10 mouse cellular contexts compared by ENCODE assay signal in the genomic region with DNA sequence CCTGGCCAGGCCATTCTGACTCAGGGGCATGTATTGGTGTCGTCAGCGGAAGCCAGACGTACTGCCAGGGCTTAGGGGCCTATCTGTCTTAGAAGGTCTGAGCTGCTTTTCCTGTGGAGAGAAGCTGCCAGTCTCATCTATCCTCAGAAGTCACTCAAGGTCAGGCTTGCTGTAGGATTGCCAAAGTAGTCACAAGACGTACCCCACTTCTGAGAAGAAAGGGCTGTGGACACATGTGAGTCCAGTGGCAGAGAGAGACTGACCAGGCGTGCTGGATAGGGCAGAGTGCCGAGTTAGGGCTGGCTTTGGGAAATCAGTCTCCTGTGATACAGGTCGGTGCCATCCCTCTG. TPM values are rescaled to one million over a fixed set of nuclear protein-coding genes. Genes with fewer than 3 reads are reported as not detected.
DNase-seq lines count a peak whose midpoint lies in the region; ATAC-seq and TF ChIP-seq lines count a peak whose summit lies in the region.
"Had no signal": no experiment of that assay in that cellular context is flagged by ENCODE, and none has a peak within 500 bp of the region (broad histone marks: within the 10 kb centered on the region; RNA-seq: fewer than 3 reads in every experiment).

No protein-coding gene starts in this region.

- DNase-seq in kidney, adult 9 months: peak; percentile 52
- peak; percentile 52 for DNase-seq in adrenal gland, postnatal 10 days
- DNase-seq in liver, embryonic 11.5 days (ENCODE audit: low spot score): no peak
- no peak for DNase-seq in right cerebral cortex, postnatal 36 days (ENCODE audit: low spot score in 2 of 2)
- no peak for DNase-seq in frontal cortex, postnatal 10 days (ENCODE audit: low spot score in 2 of 2)

- 91% methylated on average over 7 of the region's 7 CpGs for WGBS in kidney, embryonic 14.5 days
- 83% methylated on average over 7 of the region's 7 CpGs for WGBS in liver, embryonic 11.5 days

- no peaks in the 10 kb centered on the region for H3K27me3 ChIP-seq in kidney, embryonic 14.5 days (ENCODE audit: control insufficient read depth, insufficient read depth, low read length)
- no peaks in the 10 kb centered on the region for H3K27me3 ChIP-seq in ES-Bruce4 (ENCODE audit: control insufficient read depth, insufficient read depth, low read length, poor library complexity, severe bottlenecking)
- no peaks in the 10 kb centered on the region for H3K27me3 ChIP-seq in liver, embryonic 11.5 days (replicated peaks; ENCODE audit: control insufficient read depth, insufficient read depth, low read length)
- H3K27me3 ChIP-seq: neural tube, embryonic 13.5 days; Patski had no signal

- no peak overlapping the region for H3K4me3 ChIP-seq in kidney, embryonic 14.5 days (ENCODE audit: low read length)
- no peak overlapping the region for H3K4me3 ChIP-seq in ES-Bruce4 (ENCODE audit: low read depth, low read length)
- no peak overlapping the region for H3K4me3 ChIP-seq in liver, embryonic 11.5 days (ENCODE audit: low read depth, low read length)
- H3K4me3 ChIP-seq: neural tube, embryonic 13.5 days had no signal

- peaks cover 17% of the 10 kb centered on the region for H3K4me1 ChIP-seq in kidney, embryonic 14.5 days (ENCODE audit: control insufficient read depth, insufficient read depth, low read length)
- H3K4me1 ChIP-seq in ES-Bruce4 (ENCODE audit: control insufficient read depth, insufficient read depth, low read length): peaks cover 20% of the 10 kb centered on the region
- peaks cover 34% of the 10 kb centered on the region for H3K4me1 ChIP-seq in liver, embryonic 11.5 days (replicated peaks; ENCODE audit: control insufficient read depth, insufficient read depth, low read length)

- H3K4me2 ChIP-seq in kidney, embryonic 14.5 days (replicated peaks; ENCODE audit: low read depth, low read length): no peak overlapping the region
- H3K4me2 ChIP-seq in liver, embryonic 11.5 days: no peak overlapping the region
- H3K4me2 ChIP-seq: lung, embryonic 14.5 days; neural tube, embryonic 13.5 days had no signal

- no peak overlapping the region for H3K27ac ChIP-seq in kidney, embryonic 14.5 days (ENCODE audit: low read depth, low read length)
- peak overlapping the region; percentile 91 for H3K27ac ChIP-seq in ES-Bruce4 (ENCODE audit: insufficient read depth, low read length)
- H3K27ac ChIP-seq in liver, embryonic 11.5 days (ENCODE audit: low read depth, low read length): 0 out of 2 replicates have a peak overlapping the region, but pooled peaks have one; percentile 15

- no peak for TF ChIP-seq POLR2A in ES-Bruce4 (IDR thresholded peaks at IDR 0.05; ENCODE audit: insufficient read depth, low read length)

- TF ChIP-seq CTCF in ES-Bruce4 (IDR thresholded peaks at IDR 0.05; ENCODE audit: low read depth, low read length): no peak

- TF ChIP-seq EP300 in ES-Bruce4 (IDR thresholded peaks at IDR 0.05; ENCODE audit: insufficient read depth, low read depth, low read length): no peak

- no peak overlapping the region for H3K9ac ChIP-seq in kidney, embryonic 14.5 days (ENCODE audit: low read depth, low read length)
- peak overlapping the region; percentile 16 for H3K9ac ChIP-seq in ES-Bruce4 (ENCODE audit: low read depth, poor library complexity, severe bottlenecking)
- H3K9ac ChIP-seq in liver, embryonic 11.5 days (ENCODE audit: low read depth, low read length): no peak overlapping the region
- H3K9ac ChIP-seq: lung, embryonic 14.5 days; neural tube, embryonic 13.5 days had no signal

- peaks cover 6% of the 10 kb centered on the region for H3K36me3 ChIP-seq in kidney, embryonic 14.5 days (ENCODE audit: control insufficient read depth, insufficient read depth, low read length)
- H3K36me3 ChIP-seq in ES-Bruce4 (ENCODE audit: control insufficient read depth, insufficient read depth, low read length, poor library complexity, severe bottlenecking): no peaks in the 10 kb centered on the region; the same call in 1 of the 2 replicates
- peaks cover 5% of the 10 kb centered on the region; the same call in 1 of the 2 replicates for H3K36me3 ChIP-seq in liver, embryonic 11.5 days (ENCODE audit: control insufficient read depth, insufficient read depth, low read length)
- H3K36me3 ChIP-seq: neural tube, embryonic 13.5 days had no signal

- no peaks in the 10 kb centered on the region for H3K9me3 ChIP-seq in kidney, embryonic 14.5 days (ENCODE audit: control insufficient read depth, low read length)
- no peaks in the 10 kb centered on the region for H3K9me3 ChIP-seq in ES-Bruce4 (replicated peaks; ENCODE audit: control insufficient read depth, insufficient read depth, low read length, poor library complexity, severe bottlenecking)
- no peaks in the 10 kb centered on the region for H3K9me3 ChIP-seq in liver, embryonic 11.5 days (ENCODE audit: control insufficient read depth, low read length)
- H3K9me3 ChIP-seq: neural tube, embryonic 13.5 days had no signal

- no peak for ATAC-seq in kidney, embryonic 14.5 days (ENCODE audit: low FRiP score, low TSS enrichment)
- ATAC-seq in liver, embryonic 11.5 days (replicated peaks; ENCODE audit: low FRiP score): no peak

RNA-seq across cellular contexts. Expression of gene Capzb, which starts 40.4 kb away (rescaled TPM):
- 256 and 319 TPM in 2 replicates for polyA plus RNA-seq in kidney, embryonic 14.5 days (2014; fragmentation: Nextera tagmentation; extraction: Ambion mirVana)
- polyA plus RNA-seq in ES-Bruce4 (2011; ENCODE audit: insufficient read depth, insufficient read length, low read depth, missing spikeins): 293 and 299 TPM in 2 replicates
- total RNA-seq in adrenal gland, postnatal 10 days (2021): 100 to 1,000 TPM; 323 to 342 TPM
- 250 and 257 TPM in 2 replicates for polyA plus RNA-seq in liver, embryonic 11.5 days (2014; fragmentation: Nextera tagmentation; extraction: Ambion mirVana)

Comparison
In these comparisons a context has a peak if more than half of its experiments do, and no peak if none do; other contexts are left out.
1. DNase-seq: peak in kidney, adult 9 months (single experiment) and adrenal gland, postnatal 10 days (single experiment); none in liver, embryonic 11.5 days (single experiment), right cerebral cortex, postnatal 36 days (0 of 2) and frontal cortex, postnatal 10 days (0 of 2).